Mouse (Mus musculus) olfactory bulb, adult 2 months (tissue): ENCODE results near the gene Mtm1.

Experiments
- CTCF ChIP-seq: fragments of 200-500 bp; IDR thresholded peaks from 2 replicates; pipeline ENCODE4 v1.5.1; 2012; ENCODE audit warnings: low read depth, mild to moderate bottlenecking, low read length, moderate library complexity; ENCODE audit not compliant: insufficient read depth
- POLR2A ChIP-seq: fragments of 200-500 bp; IDR thresholded peaks from 2 replicates; pipeline ENCODE4 v1.6.1; 2012; ENCODE audit warnings: mild to moderate bottlenecking, low read depth, low read length, moderate library complexity; ENCODE audit not compliant: insufficient read depth

- no peak for TF ChIP-seq POLR2A
- TF ChIP-seq CTCF = no peak
These were observed 2.3 kb downstream of the Mtm1 start for GRCm38 (mm10) chrX:71212911-71213310.
